11 mouse cellular contexts compared by ENCODE assay signal in the genomic region with DNA sequence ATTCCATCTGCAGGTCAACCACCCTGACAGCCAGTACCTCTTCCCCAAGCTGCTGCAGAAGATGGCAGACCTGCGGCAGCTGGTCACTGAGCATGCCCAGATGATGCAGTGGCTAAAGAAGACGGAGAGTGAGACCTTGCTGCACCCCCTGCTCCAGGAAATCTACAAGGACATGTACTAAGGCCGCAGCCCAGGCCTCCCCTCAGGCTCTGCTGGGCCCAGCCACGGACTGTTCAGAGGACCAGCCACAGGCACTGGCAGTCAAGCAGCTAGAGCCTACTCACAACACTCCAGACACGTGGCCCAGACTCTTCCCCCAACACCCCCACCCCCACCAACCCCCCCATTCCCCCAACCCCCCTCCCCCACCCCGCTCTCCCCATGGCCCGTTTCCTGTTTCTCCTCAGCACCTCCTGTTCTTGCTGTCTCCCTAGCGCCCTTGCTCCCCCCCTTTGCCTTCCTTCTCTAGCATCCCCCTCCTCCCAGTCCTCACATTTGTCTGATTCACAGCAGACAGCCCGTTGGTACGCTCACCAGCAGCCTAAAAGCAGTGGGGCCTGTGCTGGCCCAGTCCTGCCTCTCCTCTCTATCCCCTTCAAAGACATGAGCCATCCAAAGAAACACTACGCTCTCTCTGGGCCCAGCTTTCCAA. TPM values are rescaled to one million over a fixed set of nuclear protein-coding genes. Genes with fewer than 3 reads are reported as not detected.
DNase-seq lines count a peak whose midpoint lies in the region; ATAC-seq lines count a peak whose summit lies in the region.
"Had no signal": no experiment of that assay in that cellular context is flagged by ENCODE, and none has a peak within 500 bp of the region (broad histone marks: within the 10 kb centered on the region; RNA-seq: fewer than 3 reads in every experiment).

No protein-coding gene starts in this region.

- no peak overlapping the region for H3K4me3 ChIP-seq in liver, embryonic 12.5 days
- no peak overlapping the region for H3K4me3 ChIP-seq in embryonic facial prominence, embryonic 12.5 days
- no peak overlapping the region for H3K4me3 ChIP-seq in limb, embryonic 13.5 days
- H3K4me3 ChIP-seq: embryonic facial prominence, embryonic 15.5 days had no signal

- H3K4me1 ChIP-seq in liver, embryonic 12.5 days: peaks cover 14% of the 10 kb centered on the region; the same call in 1 of the 2 replicates
- H3K4me1 ChIP-seq in embryonic facial prominence, embryonic 12.5 days: peaks cover 30% of the 10 kb centered on the region
- H3K4me1 ChIP-seq in limb, embryonic 13.5 days: peaks cover 21% of the 10 kb centered on the region

- no peak overlapping the region for H3K4me2 ChIP-seq in liver, embryonic 12.5 days
- no peak overlapping the region for H3K4me2 ChIP-seq in embryonic facial prominence, embryonic 12.5 days (replicated peaks)
- no peak overlapping the region for H3K4me2 ChIP-seq in limb, embryonic 13.5 days (replicated peaks)
- H3K4me2 ChIP-seq: embryonic facial prominence, embryonic 15.5 days; heart, embryonic 11.5 days had no signal

- 0 out of 2 replicates have a peak overlapping the region, but pooled peaks have one; percentile 8 for H3K27ac ChIP-seq in liver, embryonic 12.5 days
- peak overlapping the region; percentile 64 for H3K27ac ChIP-seq in embryonic facial prominence, embryonic 12.5 days
- peak overlapping the region; percentile 52; the same call in 1 of the 2 replicates for H3K27ac ChIP-seq in limb, embryonic 13.5 days
- H3K27ac ChIP-seq: embryonic facial prominence, embryonic 15.5 days had no signal

- peaks cover 52% of the 10 kb centered on the region for H3K36me3 ChIP-seq in liver, embryonic 12.5 days
- H3K36me3 ChIP-seq in embryonic facial prominence, embryonic 12.5 days: peaks cover 17% of the 10 kb centered on the region
- peaks cover 47% of the 10 kb centered on the region for H3K36me3 ChIP-seq in limb, embryonic 13.5 days

- ATAC-seq in liver, embryonic 12.5 days: no peak; the same call in 1 of the 2 replicates
- ATAC-seq in embryonic facial prominence, embryonic 12.5 days (ENCODE audit: insufficient number of reproducible peaks, insufficient read depth, low FRiP score, low TSS enrichment): no peak
- ATAC-seq in limb, embryonic 13.5 days (ENCODE audit: low FRiP score, low read depth): 0 out of 2 replicates have a peak, but pooled peaks have one; percentile 31

- H3K9ac ChIP-seq in liver, embryonic 12.5 days: no peak overlapping the region
- peak overlapping the region; percentile 7; the same call in 1 of the 2 replicates for H3K9ac ChIP-seq in embryonic facial prominence, embryonic 12.5 days
- H3K9ac ChIP-seq in limb, embryonic 13.5 days: no peak overlapping the region
- H3K9ac ChIP-seq: embryonic facial prominence, embryonic 15.5 days had no signal

- 0 out of 2 replicates have a peak, but pooled peaks cover 9% of the 10 kb centered on the region for H3K27me3 ChIP-seq in liver, embryonic 12.5 days (replicated peaks)
- H3K27me3 ChIP-seq in embryonic facial prominence, embryonic 12.5 days: no peaks in the 10 kb centered on the region
- H3K27me3 ChIP-seq in limb, embryonic 13.5 days: no peaks in the 10 kb centered on the region
- H3K27me3 ChIP-seq: embryonic facial prominence, embryonic 15.5 days had no signal

- 65% methylated on average over 11 of the region's 11 CpGs for WGBS in liver, embryonic 12.5 days (ENCODE audit: insufficient replicate concordance)
- WGBS in embryonic facial prominence, embryonic 12.5 days: 25% methylated on average over 9 of the region's 11 CpGs
- WGBS in limb, embryonic 13.5 days: 35% methylated on average over 11 of the region's 11 CpGs

- H3K9me3 ChIP-seq in liver, embryonic 12.5 days (replicated peaks): no peaks in the 10 kb centered on the region
- no peaks in the 10 kb centered on the region for H3K9me3 ChIP-seq in embryonic facial prominence, embryonic 12.5 days
- H3K9me3 ChIP-seq in limb, embryonic 13.5 days: no peaks in the 10 kb centered on the region
- H3K9me3 ChIP-seq: embryonic facial prominence, embryonic 15.5 days had no signal

- DNase-seq in adrenal gland, postnatal 14 days: peak; percentile 47
- no peak for DNase-seq in adrenal gland, adult 18-20 months (ENCODE audit: low spot score in 2 of 2)
- no peak for DNase-seq in liver
- DNase-seq in gastrocnemius, postnatal 14 days: no peak
- DNase-seq in cerebellum, postnatal 10 days: no peak
- DNase-seq: kidney, adult 9 months had no signal

- intact Hi-C loops in gastrocnemius, postnatal 14 days (cut with DNase I; ENCODE audit: low total_unique reads): loop anchor here (5.0 kb wide), 1 partner anchor 32 kb away; no protein-coding TSS in a partner anchor

RNA-seq across cellular contexts. Expression of a gene that starts 13.5 kb away (rescaled TPM):
- 20.5 and 29.6 TPM in 2 replicates for total RNA-seq in adrenal gland, postnatal 14 days (2021)
- 10 to 100 TPM; 18.2 to 23.7 TPM for total RNA-seq in adrenal gland, adult 18-20 months (2021)
- polyA plus RNA-seq in liver, embryonic 12.5 days (2016; fragmentation: Nextera tagmentation; extraction: Ambion mirVana): 18.8 and 22.1 TPM in 2 replicates
- 37.0 and 38.4 TPM in 2 replicates for polyA plus RNA-seq in embryonic facial prominence, embryonic 12.5 days (2016; fragmentation: Nextera tagmentation; extraction: Ambion mirVana)
- polyA plus RNA-seq in limb, embryonic 13.5 days (2015; fragmentation: Nextera tagmentation; extraction: Ambion mirVana): 36.0 and 37.3 TPM in 2 replicates
- 10 to 100 TPM; 10.2 to 10.4 TPM for total RNA-seq in gastrocnemius, postnatal 14 days (2021)

RNA-seq across cellular contexts. Expression of a gene that starts 28.5 kb away (rescaled TPM):
- 814 and 958 TPM in 2 replicates for total RNA-seq in adrenal gland, postnatal 14 days (2021)
- 100 to 1,000 TPM; 760 to 827 TPM for total RNA-seq in adrenal gland, adult 18-20 months (2021)
- polyA plus RNA-seq in liver, embryonic 12.5 days (2016; fragmentation: Nextera tagmentation; extraction: Ambion mirVana): 472 and 487 TPM in 2 replicates
- polyA plus RNA-seq in embryonic facial prominence, embryonic 12.5 days (2016; fragmentation: Nextera tagmentation; extraction: Ambion mirVana): 496 and 505 TPM in 2 replicates
- polyA plus RNA-seq in limb, embryonic 13.5 days (2015; fragmentation: Nextera tagmentation; extraction: Ambion mirVana): 580 and 609 TPM in 2 replicates
- total RNA-seq in gastrocnemius, postnatal 14 days (2021): 100 to 1,000 TPM; 541 to 620 TPM

RNA-seq across cellular contexts. Expression of a gene that starts 50.8 kb away (rescaled TPM):
- 10.6 and 11.4 TPM in 2 replicates for total RNA-seq in adrenal gland, postnatal 14 days (2021)
- total RNA-seq in adrenal gland, adult 18-20 months (2021): 1 to 10 TPM; 7.4 to 8.5 TPM
- 1.9 and 2.0 TPM in 2 replicates for polyA plus RNA-seq in liver, embryonic 12.5 days (2016; fragmentation: Nextera tagmentation; extraction: Ambion mirVana)
- polyA plus RNA-seq in embryonic facial prominence, embryonic 12.5 days (2016; fragmentation: Nextera tagmentation; extraction: Ambion mirVana): 14.1 and 17.9 TPM in 2 replicates
- 14.9 and 15.4 TPM in 2 replicates for polyA plus RNA-seq in limb, embryonic 13.5 days (2015; fragmentation: Nextera tagmentation; extraction: Ambion mirVana)
- 10 to 100 TPM in 1 of 2 experiments, 1 to 10 TPM in 1; 9.3 to 11.5 TPM for total RNA-seq in gastrocnemius, postnatal 14 days (2021)

Comparison
In these comparisons a context has a peak if more than half of its experiments do, and no peak if none do; other contexts are left out.
1. H3K27ac ChIP-seq: peak in every context shown above with its lines; median percentile 64 in embryonic facial prominence, embryonic 12.5 days; 52 in limb, embryonic 13.5 days; 8 in liver, embryonic 12.5 days.